Mouse (Mus musculus): ENCODE measurements around the gene Igfbp3.

DNA sequence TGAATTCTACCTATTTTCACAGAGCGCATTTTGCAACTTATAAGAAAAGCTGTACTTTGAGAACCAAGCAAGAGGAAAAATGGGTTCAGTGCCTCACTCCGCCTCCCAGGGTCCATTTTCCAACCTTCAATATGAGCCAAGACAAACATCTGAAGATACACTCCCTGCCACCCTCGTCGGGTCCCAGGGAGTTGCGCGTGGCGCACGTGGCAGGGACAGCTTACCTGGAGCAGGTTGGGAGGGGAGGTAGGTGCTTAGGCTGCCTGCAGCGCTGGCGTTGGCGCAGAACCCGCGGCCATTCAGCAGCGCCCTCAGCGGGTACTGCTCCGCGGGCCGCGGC lies 592 bp downstream of the Igfbp3 start:
- TF ChIP-seq POLR2A (IDR thresholded peaks at IDR 0.05; ENCODE audit: extremely low read depth, insufficient read depth, low read length) (no peak), CTCF (IDR thresholded peaks at IDR 0.05; ENCODE audit: low read depth, low read length) (no peak)

Data from liver, adult 2 months (tissue).